Mouse (Mus musculus) layer of hippocampus, postnatal 10 days (tissue): Measurements from ENCODE around the gene Elfn1. TPM values are rescaled to one million over a fixed set of nuclear protein-coding genes. Genes with fewer than 3 reads are reported as not detected.

Experiments used
- DNase-seq, 2 experiments: peaks; one replicate each; pipeline ENCODE4 v3.0.0; 2021; ENCODE audit warnings: low spot score in 2 of 2
- total RNA-seq, 2 experiments: library from RNA; stranded (reverse); gene quantifications; 2 replicates each; pipeline ENCODE4 v1.2.3; 2021

The Elfn1 gene
- total RNA-seq, 2 experiments from 2014 or later = 36.1 to 41.9 TPM

- no peak for DNase-seq
Observed at GRCm38 (mm10) chr5:140019616-140020015, 111.9 kb downstream of the Elfn1 start.

GRCm38 (mm10) chr5:140021755-140022154, 114.0 kb downstream of the Elfn1 start:
- peak; percentile 35 to 62 for DNase-seq

GRCm38 (mm10) chr5:140022861-140023260, 115.1 kb downstream of the Elfn1 start:
- no peak for DNase-seq

DNA sequence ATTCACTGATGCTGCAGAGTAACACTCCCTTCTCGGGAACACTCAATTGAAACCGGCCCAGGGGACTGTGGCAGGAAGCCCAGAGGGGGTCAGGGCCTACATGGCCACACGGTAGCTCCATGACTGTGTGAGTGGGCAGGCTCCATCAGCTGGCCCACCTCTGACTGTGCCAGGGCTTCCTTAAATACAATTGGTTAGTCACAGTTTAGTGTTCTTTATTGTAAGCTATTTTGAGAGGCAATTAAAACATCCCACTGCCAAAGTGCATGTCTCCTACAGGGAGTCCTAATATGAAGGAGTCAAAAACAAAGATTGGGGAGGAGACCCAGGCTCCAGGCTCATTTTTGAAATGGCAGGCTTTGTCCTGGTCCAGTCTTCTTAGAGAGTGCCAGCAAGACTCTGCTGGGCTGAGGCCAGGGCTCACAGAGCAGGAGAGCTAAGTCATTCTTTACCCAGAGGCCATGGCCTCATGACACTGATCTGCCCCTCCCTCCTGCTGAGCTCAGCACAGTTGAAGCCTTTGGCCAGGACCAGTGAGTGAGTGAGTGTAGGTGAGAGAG, 116.3 kb downstream of the Elfn1 start:
- DNase-seq = peak; percentile 64 to 65

Other genes starting within 250 kb of the Elfn1 start
- 1 to 10 TPM; 3.5 to 4.3 TPM for gene Micall2, start 171.6 kb upstream of the Elfn1 start, total RNA-seq
- gene Ints1, start 132.3 kb upstream of the Elfn1 start, total RNA-seq = 10 to 100 TPM; 91.7 to 93.3 TPM
- gene Mafk, start 116.4 kb upstream of the Elfn1 start, total RNA-seq = 10 to 100 TPM; 10.3 to 10.4 TPM
- gene Tmem184a, start 88.0 kb upstream of the Elfn1 start, total RNA-seq = under 1 TPM in 1 of 2 experiments, not detected in 1; 0.85 TPM
- not detected for gene Gm26938, start 81.5 kb upstream of the Elfn1 start, total RNA-seq
- 10 to 100 TPM; 16.1 to 23.2 TPM for gene Psmg3, start 81.1 kb upstream of the Elfn1 start, total RNA-seq